Mouse (Mus musculus): Measurements from ENCODE around the gene Cpm. TPM values are rescaled to one million over a fixed set of nuclear protein-coding genes. Genes with fewer than 3 reads are reported as not detected.

Cpm gene
- polyA plus RNA-seq, 1 experiment from 2014 or later, result 32.8 TPM

GRCm38 (mm10) chr10:117727518-117728110 is 98.3 kb downstream of the Cpm start:
- no peak overlapping the region for H3K9ac ChIP-seq (ENCODE audit: low read depth, low read length)
- H3K27me3 ChIP-seq (replicated peaks; ENCODE audit: control insufficient read depth, insufficient read depth, low read length), result no peaks in the 10 kb centered on the region
- ATAC-seq, result no peak
- H3K27ac ChIP-seq (ENCODE audit: low read depth, low read length), result no peak overlapping the region
- no peaks in the 10 kb centered on the region for H3K9me3 ChIP-seq (ENCODE audit: control insufficient read depth)
- no peaks in the 10 kb centered on the region for H3K36me3 ChIP-seq (ENCODE audit: control insufficient read depth, insufficient read depth)
- 78% methylated on average over 9 of the region's 9 CpGs for whole genome bisulfite sequencing
- no peak overlapping the region for H3K4me3 ChIP-seq (ENCODE audit: low read depth, low read length)
- TF ChIP-seq CTCF (IDR thresholded peaks at IDR 0.05; ENCODE audit: low read depth), result no peak
- no peak overlapping the region for H3K4me2 ChIP-seq (replicated peaks; ENCODE audit: low read depth)
- H3K4me1 ChIP-seq (replicated peaks; ENCODE audit: control insufficient read depth, insufficient read depth, low read length), result 0 out of 2 replicates have a peak, but pooled peaks cover 5% of the 10 kb centered on the region

GRCm38 (mm10) chr10:117728574-117728973 is 99.3 kb downstream of the Cpm start:
- TF ChIP-seq CTCF (IDR thresholded peaks at IDR 0.05; ENCODE audit: low read depth), result no peak
- H3K4me2 ChIP-seq (replicated peaks; ENCODE audit: low read depth), result no peak overlapping the region

GRCm38 (mm10) chr10:117729139-117729814 is 100.0 kb downstream of the Cpm start:
- Histone ChIP-seq H3K4me3 (ENCODE audit: low read depth, low read length) (no peak overlapping the region), H3K27ac (ENCODE audit: low read depth, low read length) (no peak overlapping the region), H3K36me3 (ENCODE audit: control insufficient read depth, insufficient read depth) (no peaks in the 10 kb centered on the region), H3K4me2 (replicated peaks; ENCODE audit: low read depth) (no peak overlapping the region), H3K9me3 (ENCODE audit: control insufficient read depth) (no peaks in the 10 kb centered on the region), H3K9ac (ENCODE audit: low read depth, low read length) (no peak overlapping the region), H3K4me1 (replicated peaks; ENCODE audit: control insufficient read depth, insufficient read depth, low read length) (0 out of 2 replicates have a peak, but pooled peaks cover 5% of the 10 kb centered on the region), H3K27me3 (replicated peaks; ENCODE audit: control insufficient read depth, insufficient read depth, low read length) (no peaks in the 10 kb centered on the region)
- ATAC-seq, result no peak
- 52% methylated on average over 11 of the region's 11 CpGs for WGBS
- TF ChIP-seq CTCF (IDR thresholded peaks at IDR 0.05; ENCODE audit: low read depth), result no peak

More at GRCm38 (mm10) chr10:117728574-117728973, 99.3 kb downstream of the Cpm start:
- H3K27me3 ChIP-seq (replicated peaks; ENCODE audit: control insufficient read depth, insufficient read depth, low read length), result no peaks in the 10 kb centered on the region
- no peak for ATAC-seq
- no peaks in the 10 kb centered on the region for H3K9me3 ChIP-seq (ENCODE audit: control insufficient read depth)
- no peak overlapping the region for H3K4me3 ChIP-seq (ENCODE audit: low read depth, low read length)
- H3K4me1 ChIP-seq (replicated peaks; ENCODE audit: control insufficient read depth, insufficient read depth, low read length), result 0 out of 2 replicates have a peak, but pooled peaks cover 5% of the 10 kb centered on the region
- H3K27ac ChIP-seq (ENCODE audit: low read depth, low read length), result no peak overlapping the region
- H3K9ac ChIP-seq (ENCODE audit: low read depth, low read length), result no peak overlapping the region
- 83% methylated on average over 5 of the region's 5 CpGs for WGBS
- H3K36me3 ChIP-seq (ENCODE audit: control insufficient read depth, insufficient read depth), result no peaks in the 10 kb centered on the region

- no peaks in the 10 kb centered on the region for H3K36me3 ChIP-seq (ENCODE audit: control insufficient read depth, insufficient read depth)
- H3K27me3 ChIP-seq (replicated peaks; ENCODE audit: control insufficient read depth, insufficient read depth, low read length), result no peaks in the 10 kb centered on the region
- H3K4me1 ChIP-seq (replicated peaks; ENCODE audit: control insufficient read depth, insufficient read depth, low read length), result 0 out of 2 replicates have a peak, but pooled peaks cover 5% of the 10 kb centered on the region
- no peak for TF ChIP-seq CTCF (IDR thresholded peaks at IDR 0.05; ENCODE audit: low read depth)
- H3K9ac ChIP-seq (ENCODE audit: low read depth, low read length), result no peak overlapping the region
- no peaks in the 10 kb centered on the region for H3K9me3 ChIP-seq (ENCODE audit: control insufficient read depth)
- H3K27ac ChIP-seq (ENCODE audit: low read depth, low read length), result no peak overlapping the region
- 94% methylated on average over 7 of the region's 7 CpGs for WGBS
- H3K4me2 ChIP-seq (replicated peaks; ENCODE audit: low read depth), result no peak overlapping the region
- no peak overlapping the region for H3K4me3 ChIP-seq (ENCODE audit: low read depth, low read length)
- ATAC-seq, result no peak
Measured at GRCm38 (mm10) chr10:117730140-117730539, 100.8 kb downstream of the Cpm start.

- no peak overlapping the region for H3K4me3 ChIP-seq (ENCODE audit: low read depth, low read length)
- no peak for ATAC-seq
Measured at GRCm38 (mm10) chr10:117730637-117731203, 101.4 kb downstream of the Cpm start.

More at GRCm38 (mm10) chr10:117730637-117731203, 101.4 kb downstream of the Cpm start:
- 94% methylated on average over 12 of the region's 12 CpGs for WGBS
- H3K27ac ChIP-seq (ENCODE audit: low read depth, low read length), result no peak overlapping the region
- no peak overlapping the region for H3K9ac ChIP-seq (ENCODE audit: low read depth, low read length)
- H3K27me3 ChIP-seq (replicated peaks; ENCODE audit: control insufficient read depth, insufficient read depth, low read length), result no peaks in the 10 kb centered on the region
- no peaks in the 10 kb centered on the region for H3K36me3 ChIP-seq (ENCODE audit: control insufficient read depth, insufficient read depth)
- TF ChIP-seq CTCF (IDR thresholded peaks at IDR 0.05; ENCODE audit: low read depth), result no peak
- H3K4me1 ChIP-seq (replicated peaks; ENCODE audit: control insufficient read depth, insufficient read depth, low read length), result 0 out of 2 replicates have a peak, but pooled peaks cover 5% of the 10 kb centered on the region
- no peak overlapping the region for H3K4me2 ChIP-seq (replicated peaks; ENCODE audit: low read depth)
- no peaks in the 10 kb centered on the region for H3K9me3 ChIP-seq (ENCODE audit: control insufficient read depth)

All from intestine, postnatal 0 days (tissue).